Mouse (Mus musculus) heart, adult 11 months (tissue): ENCODE data around the gene Arhgef26.
A peak's percentile ranks its signal among the peaks of the same experiment; 100 is the strongest.

Source experiments
- DNase-seq: peaks from one replicate; pipeline ENCODE4 v3.0.0; 2022

The Arhgef26 gene

DNA sequence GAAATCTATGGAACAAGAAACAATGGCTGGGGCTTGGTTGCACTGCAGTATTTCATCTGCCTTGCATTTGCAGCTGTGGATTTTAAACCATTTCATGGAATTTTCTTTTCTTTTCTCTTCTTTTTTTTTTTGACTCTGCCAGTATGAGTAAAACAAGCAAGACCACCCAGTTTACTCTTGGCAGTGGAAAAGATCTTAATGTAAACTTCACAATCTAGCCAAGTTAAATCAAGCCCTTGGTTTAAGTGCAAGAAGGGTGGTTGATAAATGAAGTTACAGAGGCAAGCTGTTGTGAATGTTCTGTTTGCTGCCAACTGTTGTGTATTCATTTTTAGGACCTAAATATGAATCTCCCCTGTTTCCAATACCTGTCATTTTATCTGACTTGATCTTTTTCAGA, 54.5 kb downstream of the Arhgef26 start:
- DNase-seq: no peak

- no peak for DNase-seq
Measured at GRCm38 (mm10) chr3:62394284-62394683, 56.1 kb downstream of the Arhgef26 start.

- no peak for DNase-seq
Measured at GRCm38 (mm10) chr3:62395368-62395767, 57.2 kb downstream of the Arhgef26 start.

- no peak for DNase-seq
Measured at GRCm38 (mm10) chr3:62396109-62396508, 58.0 kb downstream of the Arhgef26 start.

DNA sequence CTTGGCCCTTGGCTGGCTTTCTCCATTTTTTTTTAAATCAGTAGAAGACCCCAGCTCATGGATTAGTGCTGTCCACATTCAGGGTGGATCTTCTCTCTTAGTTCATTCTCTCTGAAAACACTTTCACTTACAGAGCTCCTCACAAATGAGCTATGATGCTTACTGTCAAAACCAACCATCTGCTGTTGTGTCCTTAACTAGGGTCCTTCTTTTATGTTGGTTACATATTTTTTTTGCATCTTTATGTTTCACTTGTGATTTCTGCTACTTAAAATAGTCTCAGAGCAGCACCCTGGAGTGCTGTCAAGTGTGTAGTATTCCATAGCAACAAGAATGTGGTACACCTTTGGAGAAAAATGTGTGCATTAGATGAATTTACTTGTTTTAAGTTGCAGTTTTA, 60.0 kb downstream of the Arhgef26 start:
- no peak for DNase-seq

GRCm38 (mm10) chr3:62399826-62400746, 61.9 kb downstream of the Arhgef26 start:
- DNase-seq: no peak

- DNase-seq: no peak
Measured at GRCm38 (mm10) chr3:62402466-62402865, 64.3 kb downstream of the Arhgef26 start.

- DNase-seq: no peak
Measured at GRCm38 (mm10) chr3:62404477-62405246, 66.5 kb downstream of the Arhgef26 start.

DNA sequence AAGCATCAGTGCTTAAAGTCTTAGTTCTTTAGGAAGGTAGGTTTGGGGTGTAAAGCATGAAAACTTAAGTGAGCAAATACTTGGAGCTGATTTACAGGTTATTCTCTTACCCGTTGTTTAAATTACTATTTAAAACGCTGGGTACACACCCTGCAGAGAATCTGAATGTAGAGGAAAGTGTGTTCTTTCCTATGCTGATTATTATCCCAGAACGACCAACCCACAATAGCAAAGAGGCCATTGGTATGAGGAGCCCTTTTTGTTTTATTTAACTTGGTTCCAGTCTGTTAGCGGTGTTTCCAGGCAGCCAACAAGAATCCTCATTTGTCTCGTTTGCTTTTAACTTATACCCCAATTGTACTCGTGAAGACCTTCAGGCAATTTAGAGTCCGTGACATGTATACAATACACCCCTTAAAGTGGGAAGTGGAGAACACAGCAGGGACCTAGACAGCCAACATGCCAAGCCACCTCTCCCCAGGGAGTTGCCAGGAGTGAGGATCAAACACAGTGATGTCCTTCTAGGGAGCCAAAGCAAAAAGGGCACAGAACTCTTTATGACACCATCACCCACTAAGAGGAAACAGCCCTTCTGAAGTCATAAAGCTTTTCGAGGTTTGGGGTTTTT, 71.5 kb downstream of the Arhgef26 start:
- no peak for DNase-seq

DNA sequence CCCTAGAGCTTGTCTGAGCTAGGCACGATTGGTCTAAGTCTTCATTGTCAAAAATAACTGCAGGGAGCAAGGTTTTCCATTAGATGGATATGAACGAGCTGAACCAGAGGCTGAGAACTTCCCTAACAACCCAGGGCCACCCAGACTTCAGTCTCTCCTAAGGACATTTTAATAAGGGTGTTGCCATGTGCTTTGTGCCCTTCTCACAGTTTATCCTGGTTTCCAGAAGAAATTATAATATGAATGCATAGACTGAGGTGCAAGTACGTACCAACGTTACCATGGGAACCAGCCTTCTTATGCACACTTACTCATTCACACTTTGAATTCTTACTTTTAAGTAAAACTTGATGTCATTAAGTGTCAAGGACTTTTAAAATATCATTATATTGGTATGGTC, 72.3 kb downstream of the Arhgef26 start:
- DNase-seq: no peak

DNA sequence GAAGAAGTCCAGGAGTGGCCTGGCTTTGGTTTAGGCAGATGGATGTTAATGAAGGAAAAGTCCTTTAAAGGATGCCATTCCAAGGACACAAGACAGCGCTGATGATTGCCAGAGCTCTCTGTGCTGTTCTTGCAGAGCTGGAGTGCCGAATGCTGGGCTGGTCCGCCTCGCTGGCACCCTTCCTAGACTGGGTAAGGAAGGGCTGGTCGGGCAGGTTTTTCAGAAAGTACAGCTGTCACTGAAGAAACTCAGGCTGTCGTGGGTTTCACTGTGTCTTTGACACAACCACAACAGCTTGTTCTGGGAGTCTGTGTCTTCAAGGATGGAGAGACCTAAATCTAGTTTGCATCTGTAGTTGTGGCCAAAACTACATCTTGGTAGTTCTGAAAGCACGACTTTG, 74.6 kb downstream of the Arhgef26 start:
- peak; percentile 24 for DNase-seq

DNA sequence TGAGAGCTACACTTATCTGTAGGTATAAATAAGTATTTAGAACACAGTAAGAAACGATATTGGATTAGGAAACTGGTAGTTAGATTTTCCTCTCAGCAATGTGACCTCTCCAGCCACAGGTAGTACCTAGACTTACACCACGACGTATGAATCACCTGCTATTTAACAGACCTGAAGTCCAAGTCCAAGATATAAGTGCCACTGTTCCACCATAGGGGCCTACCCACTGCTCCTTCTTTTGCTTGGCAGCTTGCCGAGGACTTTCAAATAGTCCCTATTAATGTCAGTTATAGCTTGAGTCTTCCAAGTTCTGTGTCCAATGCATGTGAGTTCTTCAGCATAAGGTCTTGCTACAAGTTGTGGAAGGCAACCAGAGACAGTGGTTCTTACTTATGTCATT, 76.8 kb downstream of the Arhgef26 start:
- DNase-seq: peak; percentile 66

DNA sequence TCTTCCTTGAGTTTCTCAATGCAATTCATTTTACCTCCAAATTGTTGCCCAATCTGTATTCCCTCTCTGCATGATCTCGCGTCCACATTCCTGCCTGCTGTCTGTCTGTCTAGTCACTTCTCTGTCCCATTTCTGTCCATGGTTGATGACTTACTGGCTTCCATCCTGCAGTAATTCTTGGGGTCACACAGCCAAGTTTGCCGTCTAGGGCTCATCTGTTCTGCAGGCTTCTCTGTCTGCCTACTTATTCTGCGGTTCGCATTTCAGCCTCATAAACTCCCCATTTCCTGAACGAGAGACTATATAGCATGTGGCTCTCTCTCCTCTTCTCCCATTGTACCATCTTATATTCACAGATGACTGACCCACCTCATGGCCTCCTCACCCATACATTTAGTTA, 79.3 kb downstream of the Arhgef26 start:
- peak; percentile 70 for DNase-seq

DNA sequence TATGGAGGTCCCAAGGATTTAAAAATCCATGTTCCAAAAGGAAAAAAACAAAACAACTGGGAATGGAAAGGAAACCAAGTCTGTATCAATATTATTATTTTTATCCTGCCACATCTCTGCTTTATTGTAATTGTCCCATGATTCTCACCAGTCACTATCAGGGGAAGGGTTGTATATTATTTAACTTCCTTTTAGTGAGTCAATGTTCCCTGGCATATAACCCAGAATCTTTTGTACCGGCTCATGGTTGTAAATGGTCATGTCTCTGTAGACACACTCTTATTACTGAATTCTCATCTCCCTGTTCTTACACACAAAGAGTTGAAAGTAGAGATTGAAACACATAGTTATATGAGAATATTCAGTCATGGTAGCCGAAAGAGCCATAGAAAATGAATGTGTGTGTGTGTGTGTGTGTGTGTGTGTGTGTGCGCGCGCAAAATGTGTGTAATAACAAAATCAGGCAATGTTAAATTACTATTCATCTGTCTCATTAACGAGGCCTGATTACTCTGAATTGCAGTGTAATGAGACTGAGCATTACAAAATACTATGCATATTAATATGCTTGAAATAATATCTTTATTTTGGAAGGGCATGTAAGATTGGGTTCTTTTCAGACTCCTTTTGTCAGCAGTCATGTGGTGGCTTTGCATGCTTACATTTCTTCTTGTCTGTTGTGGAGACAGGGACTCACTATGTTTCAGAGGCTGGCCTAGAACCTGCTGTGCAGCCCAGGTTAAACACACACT, 80.4 kb downstream of the Arhgef26 start:
- DNase-seq: peak; percentile 5

GRCm38 (mm10) chr3:62433675-62434074, 95.5 kb downstream of the Arhgef26 start:
- peak; percentile 75 for DNase-seq

GRCm38 (mm10) chr3:62435923-62436322, 97.8 kb downstream of the Arhgef26 start:
- DNase-seq: peak; percentile 57

- DNase-seq: peak; percentile 62
Measured at GRCm38 (mm10) chr3:62440431-62440969, 102.4 kb downstream of the Arhgef26 start.

- DNase-seq: peak; percentile 79
Measured at GRCm38 (mm10) chr3:62443582-62444194, 105.5 kb downstream of the Arhgef26 start.

DNA sequence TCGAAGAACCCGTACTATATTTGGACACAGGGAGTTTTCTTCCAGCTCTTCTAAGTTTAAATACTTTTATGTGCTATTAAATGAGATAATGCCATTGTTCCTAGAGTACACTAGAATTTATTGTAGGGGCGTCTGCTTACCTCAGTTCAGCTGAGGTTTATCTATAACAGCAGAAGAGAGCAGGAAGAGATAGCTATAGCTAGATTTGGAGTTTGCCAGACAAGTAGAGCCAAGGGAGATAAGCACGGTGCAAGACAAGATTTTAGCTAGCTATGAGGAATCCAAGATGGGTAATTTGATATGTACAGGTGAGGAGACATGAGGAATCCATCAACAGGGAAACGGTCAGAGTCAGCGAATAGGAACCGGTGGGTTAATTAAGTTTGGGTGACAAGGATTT, 108.1 kb downstream of the Arhgef26 start:
- no peak for DNase-seq

GRCm38 (mm10) chr3:62447151-62447550, 109.0 kb downstream of the Arhgef26 start:
- peak; percentile 96 for DNase-seq

DNA sequence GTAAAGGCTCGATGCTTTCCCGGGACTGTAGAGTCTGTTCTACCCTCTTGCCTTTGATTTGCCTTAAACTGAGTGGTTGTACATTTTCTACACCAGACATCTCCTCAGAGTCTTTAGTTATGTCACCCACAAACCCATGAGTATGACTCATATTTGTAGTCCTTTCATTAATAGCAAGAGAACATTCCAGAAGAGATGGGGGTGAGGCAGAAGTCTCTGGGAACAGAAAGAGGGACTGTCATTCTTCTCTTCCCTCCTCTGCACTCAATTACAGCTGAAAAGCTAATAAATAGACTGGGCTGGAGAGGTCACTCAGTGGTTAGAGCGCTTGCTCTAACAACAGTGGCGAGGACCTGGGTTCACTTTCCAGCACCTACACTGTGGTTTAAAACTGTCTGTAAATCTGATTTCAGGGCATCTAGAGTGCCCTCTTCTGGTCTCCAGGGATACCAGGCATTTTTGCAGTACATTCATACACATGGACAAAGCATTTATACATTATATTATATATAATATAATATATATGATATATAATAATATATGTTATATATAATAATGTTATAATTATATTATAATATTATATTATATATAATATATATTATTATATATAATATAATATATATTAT, 111.8 kb downstream of the Arhgef26 start:
- DNase-seq: peak; percentile 43
